Mouse (Mus musculus): ENCODE measurements around the gene Nmur1.

Gene Nmur1

DNA sequence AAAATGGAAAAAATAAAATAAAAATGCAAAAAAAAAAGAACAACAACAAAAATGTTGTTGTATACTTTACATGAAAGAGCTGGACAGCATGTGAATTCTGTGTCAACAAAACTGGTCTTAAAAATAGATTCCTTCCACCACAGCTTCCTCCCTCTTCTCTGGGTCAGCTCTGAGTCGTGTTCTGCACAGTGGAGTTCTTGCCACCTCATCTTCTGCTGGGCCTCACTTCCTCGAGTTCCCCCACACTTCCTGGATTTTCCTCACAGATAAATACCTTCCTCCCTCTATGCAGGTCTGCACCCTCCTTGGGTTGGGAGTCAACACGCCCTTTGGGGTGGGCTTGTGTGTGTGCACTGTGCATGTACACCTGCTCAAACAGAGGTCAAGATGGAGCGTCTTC is 19.7 kb downstream of the Nmur1 start:
- no peak for DNase-seq

DNA sequence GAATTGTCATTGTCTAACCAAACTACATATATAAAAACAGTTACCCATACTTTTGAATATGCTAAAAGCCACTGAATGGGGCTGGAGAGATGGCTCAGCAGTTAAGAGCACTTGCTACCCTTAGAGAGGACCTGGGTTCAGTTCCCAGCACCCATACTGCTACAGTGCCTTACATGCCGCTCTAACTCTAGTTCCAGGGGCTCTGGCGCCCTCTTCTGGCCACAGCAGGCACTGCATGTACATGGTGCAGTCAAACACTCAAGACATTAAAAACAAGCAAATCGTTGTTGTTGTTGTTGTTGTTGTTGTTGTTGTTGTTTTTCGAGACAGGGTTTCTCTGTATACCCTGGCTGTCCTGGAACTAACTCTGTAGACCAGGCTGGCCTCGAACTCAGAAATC is 21.2 kb downstream of the Nmur1 start:
- no peak for DNase-seq

DNA sequence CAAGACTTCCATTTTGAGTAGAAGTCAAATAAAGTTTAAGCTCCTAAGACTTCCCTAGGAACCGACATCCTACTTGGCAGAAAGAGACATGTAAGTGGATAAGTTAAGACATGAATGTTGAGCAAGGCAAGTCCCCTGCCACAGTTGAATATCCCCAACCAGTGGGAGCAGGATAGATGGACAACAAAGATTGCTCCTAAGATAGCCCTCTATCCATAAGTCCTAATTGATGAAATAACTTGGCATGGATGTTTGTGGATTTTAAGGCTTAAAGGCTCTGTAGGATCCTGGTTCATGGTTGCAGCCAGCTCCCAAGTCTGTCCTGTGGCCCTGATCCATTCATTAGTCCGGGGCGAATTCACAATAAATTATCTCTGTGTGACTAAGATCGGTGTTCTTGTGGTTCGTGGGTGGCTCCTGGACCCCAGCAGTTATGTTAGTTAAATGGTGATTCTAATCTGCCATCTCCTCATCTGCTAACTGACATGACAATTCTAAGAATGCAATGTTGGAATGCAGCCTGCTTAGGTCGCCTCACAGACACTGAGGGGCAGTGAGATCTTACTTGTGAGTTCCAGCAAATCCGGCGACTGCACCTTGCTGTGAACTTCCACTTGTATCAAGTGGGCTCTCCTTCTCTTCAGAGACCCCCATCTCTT is 25.8 kb downstream of the Nmur1 start:
- no peak for DNase-seq

DNA sequence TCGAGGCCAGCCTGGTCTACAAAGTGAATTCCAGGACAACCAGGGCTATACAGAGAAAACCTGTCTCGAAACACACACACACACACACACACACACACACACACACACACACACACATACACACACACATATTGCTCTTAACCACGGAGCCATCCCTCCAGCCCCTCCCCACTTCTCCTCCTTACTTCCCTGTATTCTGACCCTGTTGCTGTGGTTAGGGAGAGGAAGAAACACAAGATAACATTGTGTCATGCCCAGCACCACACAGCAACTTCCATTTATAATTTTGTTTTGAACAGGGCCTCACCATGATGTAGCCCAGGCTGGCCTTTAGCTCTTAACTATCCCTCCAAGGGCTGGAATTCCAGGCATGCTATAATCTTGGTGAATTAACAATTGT is 26.7 kb downstream of the Nmur1 start:
- DNase-seq, result no peak

DNA sequence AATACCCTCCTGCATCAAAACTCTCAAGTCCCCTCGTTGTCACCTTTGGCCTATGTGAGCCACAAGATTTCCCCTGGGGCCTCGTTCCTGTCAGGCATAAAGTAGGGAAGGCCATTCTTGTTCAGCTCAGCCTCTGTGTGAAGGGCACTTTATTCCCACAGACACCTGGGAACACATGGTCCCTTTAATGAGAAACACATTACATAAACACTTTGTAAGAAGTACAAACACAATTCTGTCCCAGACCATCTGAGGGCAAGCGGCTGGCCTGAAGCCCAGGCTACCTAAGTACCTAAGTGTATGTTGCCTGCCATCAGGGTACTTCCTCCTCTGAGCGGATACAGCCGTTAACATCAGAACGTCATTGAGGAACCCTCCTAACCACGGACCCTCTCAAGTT is 27.8 kb downstream of the Nmur1 start:
- DNase-seq, result peak; percentile 63 to 66

DNA sequence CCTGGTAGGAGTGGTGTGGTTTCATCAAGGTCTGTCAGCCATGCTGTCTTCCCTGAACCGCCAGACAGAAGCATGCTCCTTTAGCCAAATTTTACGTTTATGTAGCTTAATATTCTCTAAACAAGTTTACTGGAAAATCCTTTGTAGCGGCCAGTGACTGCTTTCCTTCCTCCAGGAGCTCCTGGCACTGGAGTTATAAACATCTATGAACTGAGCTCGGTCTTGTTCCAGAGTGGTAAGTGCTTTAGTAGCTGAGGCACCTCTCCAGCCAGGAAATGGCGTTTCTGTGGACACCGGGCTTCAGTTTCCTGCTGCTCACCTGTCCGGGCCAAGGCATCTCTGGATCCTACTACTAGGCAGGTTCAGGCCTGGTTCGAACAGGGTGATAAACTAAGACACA is 28.4 kb downstream of the Nmur1 start:
- DNase-seq, result peak in 1 of 2 experiments; percentile 38

DNA sequence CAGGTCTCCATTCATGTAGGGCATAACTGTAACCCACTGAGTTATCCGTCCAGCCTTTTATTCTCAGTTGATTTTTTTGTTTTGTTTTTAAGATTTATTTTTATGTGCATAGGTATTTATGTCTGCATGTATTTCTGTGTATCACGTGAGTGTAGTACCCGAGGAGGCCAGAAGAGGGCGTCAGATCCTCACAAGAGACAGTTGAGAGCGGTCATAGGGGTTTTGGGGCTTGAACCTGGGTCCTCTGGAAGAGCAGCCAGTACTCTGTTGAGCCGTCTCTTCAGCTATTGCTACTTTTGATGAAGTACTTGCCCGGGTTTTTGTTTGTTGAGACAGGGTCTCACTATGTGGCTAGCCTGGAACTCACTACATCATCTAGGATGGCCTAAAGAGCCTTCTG is 30.1 kb downstream of the Nmur1 start:
- no peak for DNase-seq

DNA sequence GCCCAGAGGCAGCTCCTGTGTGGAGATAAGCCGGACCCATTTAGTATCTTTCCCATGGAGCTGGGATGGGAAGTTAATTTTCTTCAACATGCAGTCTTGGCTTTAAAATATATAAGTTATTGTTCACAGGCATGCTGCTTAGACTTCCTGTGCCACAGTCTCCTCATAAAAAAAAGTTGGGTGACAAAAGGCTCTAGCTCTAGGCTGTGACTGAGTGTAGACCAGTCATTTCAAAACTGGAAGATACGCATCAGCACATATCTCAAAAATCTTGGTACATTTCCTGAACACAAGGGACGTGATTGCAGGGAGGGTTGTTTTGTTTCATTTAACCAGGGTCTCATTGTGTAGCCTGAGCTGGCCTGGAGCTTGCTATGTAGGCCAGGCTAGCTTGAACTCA is 31.8 kb downstream of the Nmur1 start:
- DNase-seq, result no peak

DNA sequence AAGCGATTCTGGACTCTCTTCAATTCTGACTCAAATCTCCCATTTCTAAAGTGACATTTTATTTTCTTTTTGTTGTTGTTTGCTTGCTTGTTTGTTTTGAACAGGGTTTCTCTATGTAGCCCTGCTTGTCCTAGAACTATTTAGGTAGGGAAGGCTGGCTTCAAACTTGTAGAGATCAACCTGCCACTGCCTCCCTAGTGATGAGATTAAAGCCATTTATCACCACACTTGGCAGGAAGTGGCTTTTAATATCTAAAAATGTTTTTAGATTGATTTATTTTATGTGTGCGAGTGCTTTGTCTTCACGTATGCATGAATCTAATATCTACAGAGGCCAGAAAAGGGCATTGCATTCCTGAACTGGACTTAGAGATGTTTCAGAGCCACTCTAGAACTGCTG is 32.8 kb downstream of the Nmur1 start:
- no peak for DNase-seq

DNA sequence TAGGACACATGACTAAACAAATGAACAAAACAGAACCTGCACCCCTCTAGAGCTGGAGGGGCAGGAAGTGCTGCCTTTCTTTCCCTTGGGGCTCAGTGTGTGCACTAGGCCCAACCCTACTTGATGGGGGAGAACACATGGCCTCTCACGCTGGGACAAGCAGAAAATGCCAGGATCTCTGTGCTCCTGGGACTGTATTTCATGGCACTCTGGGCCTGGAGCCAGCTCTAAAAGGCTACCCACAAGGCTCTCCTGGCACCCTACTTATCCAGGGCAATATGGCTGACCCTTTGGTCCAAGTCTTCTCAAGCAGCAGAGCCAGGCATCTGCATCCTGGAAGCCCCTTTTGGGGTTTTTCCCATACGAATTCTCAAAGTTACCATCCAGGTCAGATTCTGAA is 34.6 kb downstream of the Nmur1 start:
- no peak for DNase-seq

DNA sequence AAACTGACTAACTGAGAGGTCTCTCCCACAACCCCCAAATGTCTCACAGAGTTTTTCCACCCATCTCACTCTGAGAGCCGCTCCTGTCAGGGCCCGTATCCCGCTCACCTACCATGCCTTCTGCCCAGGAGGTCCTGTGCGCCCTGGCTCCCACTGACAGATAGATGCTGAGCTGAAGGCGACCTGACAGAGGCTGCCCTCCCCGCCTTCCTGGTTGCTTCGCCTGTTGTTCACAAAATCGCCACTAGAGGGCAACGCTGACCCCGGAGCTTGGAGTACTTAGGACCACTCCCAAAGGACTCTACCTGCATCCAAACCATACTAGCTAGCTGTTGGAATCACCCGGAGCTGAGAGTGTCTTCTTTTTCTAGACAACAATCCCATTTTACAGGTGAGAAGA is 36.8 kb downstream of the Nmur1 start:
- peak; percentile 63 to 67 for DNase-seq

DNA sequence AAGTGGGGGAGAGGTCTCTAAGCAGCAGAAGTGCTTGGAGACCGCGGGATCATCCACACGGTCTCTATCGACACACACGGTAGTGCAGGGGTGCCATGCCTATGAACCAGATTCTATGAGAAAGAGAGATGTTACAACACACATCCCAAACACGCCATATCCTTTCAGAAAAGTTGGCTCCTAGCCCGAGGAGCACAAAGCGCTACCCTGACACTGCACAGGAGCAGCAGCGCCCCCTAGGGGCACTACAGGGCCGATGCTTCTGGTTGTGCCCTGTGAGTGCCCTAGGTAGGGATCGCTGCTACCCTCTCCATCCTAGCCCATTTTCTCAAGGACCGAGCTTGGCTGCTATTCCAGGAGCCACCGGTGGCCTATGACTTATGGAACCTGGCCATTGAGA is 45.0 kb downstream of the Nmur1 start:
- peak; percentile 57 to 76 for DNase-seq

DNA sequence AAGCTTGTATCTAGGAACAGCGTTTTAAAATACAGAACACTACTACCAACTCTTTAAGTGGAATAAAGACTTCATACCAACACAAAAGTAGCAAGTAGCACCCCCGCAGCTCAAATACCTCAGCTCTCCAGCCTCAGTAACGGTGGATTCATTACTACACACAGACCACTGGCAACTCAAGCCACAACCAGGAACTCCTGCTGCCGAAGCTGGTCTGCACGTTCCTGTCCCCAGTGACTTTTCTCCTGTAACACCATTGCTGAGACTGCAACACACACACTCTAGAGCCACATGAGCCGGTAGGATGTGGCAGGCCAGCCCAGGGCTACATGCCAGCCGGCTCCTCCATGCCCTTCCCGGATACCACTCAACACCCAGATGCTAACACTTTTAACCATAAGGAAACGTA is 46.9 kb downstream of the Nmur1 start:
- DNase-seq, result no peak

DNA sequence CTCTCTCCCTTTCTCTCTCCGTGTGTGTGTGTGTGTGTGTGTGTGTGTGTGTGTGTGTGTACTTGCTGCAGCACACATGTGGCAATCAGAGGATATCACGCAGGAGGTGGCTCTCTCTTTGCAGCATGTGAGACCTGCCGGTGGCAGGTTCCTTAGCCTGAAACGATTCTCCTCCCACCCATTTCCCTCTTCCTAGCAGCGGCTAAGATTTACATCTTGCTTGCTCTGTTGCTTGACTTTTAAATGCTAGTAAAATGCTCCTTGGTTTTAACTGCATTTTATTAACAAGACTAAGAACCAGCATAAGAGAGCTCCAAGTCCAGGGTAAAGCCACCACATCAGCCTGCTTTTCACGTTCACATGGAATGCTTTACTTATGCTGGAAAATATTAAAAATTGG is 47.4 kb downstream of the Nmur1 start:
- no peak for DNase-seq

DNA sequence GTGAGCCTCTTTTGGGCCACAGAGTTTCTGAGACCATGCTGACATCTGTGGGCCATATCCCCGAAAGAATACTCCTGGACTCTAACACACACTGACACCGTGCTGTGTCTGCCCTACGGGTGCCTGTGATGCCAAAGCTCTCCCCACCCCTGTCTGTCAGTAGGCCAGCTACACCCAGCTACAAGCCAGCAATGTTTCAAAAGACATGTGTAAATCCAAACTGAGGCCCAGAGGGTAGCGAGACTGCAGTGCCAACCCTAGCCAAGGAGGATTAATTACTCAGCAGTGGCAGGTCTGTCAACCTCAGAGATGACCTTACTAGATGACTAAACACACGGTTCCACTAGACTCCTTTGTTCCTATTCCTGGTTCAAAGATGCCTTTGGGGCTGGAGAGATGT is 49.7 kb downstream of the Nmur1 start:
- DNase-seq, result no peak

DNA sequence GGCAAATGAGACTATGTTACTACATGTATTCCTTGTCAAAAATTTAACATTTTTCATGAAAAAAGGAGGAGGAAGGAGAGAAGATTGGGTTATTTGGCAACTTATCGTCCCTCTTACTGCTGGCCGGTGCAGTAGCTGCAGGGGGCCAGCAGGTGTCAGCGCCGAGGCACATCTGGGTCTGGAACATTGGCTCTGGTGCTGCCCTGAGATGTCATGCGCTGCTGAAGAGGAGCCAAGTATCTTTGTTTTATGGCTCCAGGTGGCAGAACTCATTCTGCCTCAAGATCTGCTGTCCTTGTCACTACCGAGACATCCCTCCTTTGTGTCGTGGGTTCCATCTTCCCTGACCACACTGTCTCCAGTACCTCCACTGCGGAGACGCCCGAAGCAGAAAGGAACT is 54.0 kb downstream of the Nmur1 start:
- peak; percentile 25 to 40 for DNase-seq

DNA sequence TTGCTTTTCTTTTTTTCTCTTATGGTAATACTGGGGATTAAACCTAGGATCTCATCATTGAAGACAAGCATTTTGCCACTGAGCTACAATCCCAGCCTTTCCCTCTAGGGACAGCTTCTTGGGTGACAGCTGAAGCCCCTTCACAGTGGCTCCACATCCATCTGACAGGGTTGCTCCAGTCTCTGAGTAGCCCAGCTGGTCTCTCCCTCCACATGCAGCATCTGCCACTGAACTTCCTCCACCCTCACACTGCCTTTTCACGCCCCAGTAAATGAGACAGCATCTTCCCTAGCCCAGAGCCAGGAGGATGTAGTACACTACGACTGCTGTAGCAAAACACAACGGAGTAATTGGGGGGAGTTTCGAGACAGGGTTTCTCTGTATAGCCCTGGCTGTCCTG is 57.9 kb downstream of the Nmur1 start:
- no peak for DNase-seq

DNA sequence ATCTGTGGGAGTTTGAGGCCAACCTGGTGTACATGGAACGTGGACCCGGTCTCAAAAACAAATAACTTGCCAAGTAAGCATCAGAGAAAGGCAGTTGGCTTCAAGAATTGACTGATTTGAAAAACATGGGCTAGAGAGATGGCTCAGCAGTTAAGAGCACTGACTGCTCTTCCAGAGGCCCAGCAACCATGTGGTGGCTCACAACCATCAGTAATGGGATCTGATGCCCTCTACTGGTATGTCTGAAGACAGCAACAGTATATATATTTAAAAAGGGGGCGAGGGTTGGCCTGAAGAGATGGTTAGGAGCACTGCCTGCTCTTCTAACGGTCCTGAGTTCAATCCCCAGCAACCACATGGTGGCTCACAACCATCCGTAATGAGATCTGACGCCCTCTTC is 62.4 kb downstream of the Nmur1 start:
- DNase-seq, result peak in 1 of 2 experiments; percentile 7

DNA sequence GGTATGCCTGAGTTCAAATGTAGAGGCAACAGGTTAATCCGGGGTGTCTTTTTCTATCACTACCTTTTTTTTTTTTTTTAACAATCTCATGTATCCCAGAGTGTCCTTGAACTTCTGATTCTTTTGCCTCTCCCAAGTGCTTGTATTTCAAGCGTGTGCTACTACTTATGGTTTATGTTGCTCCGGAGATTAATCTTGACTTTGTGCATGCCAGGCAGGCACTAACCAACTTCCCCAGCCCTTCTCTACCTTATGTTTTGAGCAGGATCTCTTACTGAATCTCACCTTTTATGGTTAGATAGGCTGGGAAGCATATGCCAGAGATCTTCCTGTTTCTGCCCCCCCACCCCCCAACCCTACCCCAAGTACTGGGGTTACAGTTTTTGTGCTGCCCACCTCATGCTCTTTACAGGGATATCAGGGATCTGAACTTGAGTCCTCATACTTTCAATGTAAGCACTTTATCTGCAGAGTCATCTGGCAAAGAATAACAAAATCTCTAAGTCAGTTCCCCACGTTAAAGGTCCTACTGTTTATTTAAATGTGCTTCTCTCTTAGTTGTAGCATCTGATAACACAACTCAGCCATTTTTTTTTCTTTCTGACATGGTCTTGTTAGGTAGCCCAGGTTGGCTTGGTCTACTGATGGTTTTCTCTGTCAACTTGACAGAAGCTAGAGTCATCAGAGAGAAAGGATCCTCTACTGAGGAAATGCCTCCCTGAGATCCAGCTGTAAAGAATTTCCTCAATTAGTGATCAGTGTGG is 64.0 kb downstream of the Nmur1 start:
- no peak for DNase-seq

DNA sequence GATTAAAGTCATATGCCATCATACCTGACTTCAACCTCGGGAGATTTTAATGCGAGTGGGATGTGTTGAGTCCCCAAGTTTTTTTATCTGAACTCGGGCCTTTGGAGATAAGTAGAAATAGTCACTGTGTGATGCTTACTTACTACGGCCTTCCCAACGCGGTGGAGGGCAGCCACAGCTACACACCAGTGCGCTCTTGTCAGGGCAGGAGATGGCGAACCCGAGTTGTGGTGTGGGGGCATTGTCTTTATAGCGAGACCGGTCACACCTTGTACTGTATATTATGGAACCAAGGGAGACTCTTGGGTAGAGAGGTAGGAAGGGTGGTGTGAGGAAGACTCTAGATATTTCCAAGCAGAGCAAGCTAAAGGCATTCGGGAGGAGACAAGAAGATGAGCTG is 65.6 kb downstream of the Nmur1 start:
- DNase-seq, result no peak

DNA sequence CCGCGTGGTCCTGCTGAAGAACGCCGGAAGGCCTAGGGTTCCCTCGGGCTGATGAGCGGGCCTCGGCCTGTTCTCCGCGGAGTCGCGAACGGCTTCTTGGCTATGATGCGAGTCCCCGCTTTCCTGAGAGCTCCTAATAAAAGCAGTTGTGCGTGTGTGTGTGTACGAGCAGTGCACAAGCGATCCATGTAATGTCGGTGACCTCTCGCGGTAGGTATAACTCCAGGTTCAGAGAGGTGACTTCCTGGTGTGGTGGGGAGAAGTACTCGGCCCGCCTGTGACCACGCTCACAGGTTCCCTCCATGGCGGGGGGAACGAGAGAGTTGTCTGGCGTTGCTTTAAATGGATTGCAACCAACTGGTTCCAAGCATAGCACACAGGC is 66.2 kb downstream of the Nmur1 start:
- DNase-seq, result no peak

DNA sequence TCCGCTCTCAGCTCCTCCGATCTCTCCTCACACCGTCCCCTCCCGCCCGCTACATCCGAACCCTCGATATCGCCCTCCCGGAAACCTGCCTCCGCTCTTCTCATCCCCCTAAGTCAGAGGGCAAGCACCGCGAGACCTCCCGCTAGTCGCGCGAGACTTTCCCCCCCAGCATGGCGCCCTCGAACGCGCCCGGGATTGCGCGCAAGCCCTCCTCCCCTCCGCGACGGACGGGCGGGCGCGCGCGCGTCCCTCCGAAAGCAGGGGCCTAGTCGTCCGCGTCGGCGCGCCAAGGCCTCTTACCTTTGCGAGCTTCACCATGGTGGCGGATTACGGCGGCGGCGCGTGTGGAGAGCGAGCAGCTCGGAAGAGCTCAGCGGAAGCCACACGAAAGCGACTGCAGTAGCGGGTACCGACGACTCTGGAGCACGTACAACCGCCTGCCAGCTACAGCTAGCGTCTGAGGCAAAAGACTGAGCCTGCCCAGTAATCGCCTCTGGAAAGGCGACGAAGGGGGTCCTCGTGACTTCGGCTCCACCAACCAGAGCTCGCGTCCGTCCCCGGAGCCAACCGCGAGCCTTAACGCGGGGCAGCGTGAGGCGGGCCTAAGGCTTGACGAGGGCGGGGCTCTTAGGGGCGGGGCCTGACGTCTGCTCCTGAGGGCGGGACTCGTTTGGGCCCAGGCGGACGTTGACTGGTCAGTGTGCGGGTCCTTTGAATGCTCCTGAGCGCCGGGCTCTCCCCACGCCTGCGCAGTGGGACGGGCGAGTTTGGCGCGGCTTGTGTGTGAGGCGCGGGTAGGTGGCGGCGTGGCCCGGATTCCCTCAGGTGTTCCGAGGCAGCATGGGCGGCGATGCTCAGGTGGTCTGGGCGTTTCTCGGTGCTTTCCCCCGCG is 66.9 kb downstream of the Nmur1 start, which contains the start of gene Ncl:
TSS of gene Ncl (minus strand) at position 495 of the 892 bp plus-strand sequence.
- peak; percentile 98 to 99 for DNase-seq

DNA sequence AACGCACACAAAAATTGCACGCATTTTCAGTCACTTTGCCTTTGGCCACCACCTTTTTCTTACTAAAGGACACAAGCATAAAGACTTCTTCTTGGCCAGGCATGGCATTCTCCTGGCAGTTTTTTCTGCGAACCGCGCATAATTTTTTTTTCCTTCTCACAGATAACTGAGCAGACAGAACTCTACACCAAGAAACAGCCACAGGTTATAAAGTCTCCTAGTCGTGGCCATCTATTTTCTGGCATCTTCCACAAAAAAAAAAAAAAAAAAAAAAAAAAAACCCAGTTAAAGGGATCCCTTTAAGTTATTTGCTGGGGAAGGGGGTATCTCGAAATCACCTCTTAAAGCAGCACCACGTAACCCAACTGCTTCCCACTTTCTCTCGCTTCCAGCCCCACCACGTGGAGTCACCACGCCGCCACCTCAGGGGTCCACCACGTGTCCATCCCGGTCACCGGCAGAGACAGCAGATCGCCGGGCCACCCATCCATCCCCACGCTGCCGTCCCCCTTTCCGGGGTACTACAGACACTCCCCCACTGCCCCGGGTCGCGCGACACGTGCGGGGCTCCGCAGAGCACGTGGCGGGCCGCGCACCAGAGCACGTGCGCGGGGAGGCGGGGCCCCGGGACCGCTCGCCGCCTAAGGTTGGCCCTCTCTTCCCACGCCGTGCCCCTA is 67.7 kb downstream of the Nmur1 start:
- no peak for DNase-seq
